Mouse (Mus musculus): Measurements from ENCODE around the gene Tbcb.

DNA sequence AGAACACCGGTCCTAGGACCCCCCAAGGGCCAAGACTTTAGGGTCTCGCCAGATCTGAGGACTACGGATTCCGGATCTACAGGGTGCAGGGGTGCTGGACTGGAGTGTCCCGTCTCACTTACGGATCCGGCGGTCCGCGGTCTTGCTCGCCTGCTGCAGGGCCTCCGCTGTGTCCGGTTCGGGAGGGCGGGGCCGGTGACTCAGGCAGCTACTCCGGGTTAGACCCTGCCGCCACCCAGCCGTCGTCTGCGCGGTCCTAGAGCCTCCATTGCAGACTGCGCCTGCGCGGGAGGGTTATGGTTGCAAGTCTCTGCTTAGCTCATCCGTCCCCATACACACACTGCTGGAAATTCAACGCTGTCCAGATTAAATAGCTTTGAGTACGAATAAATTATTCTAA lies 37.2 kb downstream of the Tbcb start:
- TF ChIP-seq CTCF (IDR thresholded peaks at IDR 0.05; ENCODE audit: insufficient read depth, low read depth, low read length) (no peak), POLR2A (IDR thresholded peaks at IDR 0.05; ENCODE audit: insufficient read depth, low read depth, low read length) (peak; percentile 51)
